Mouse (Mus musculus) kidney, embryonic 16.5 days (tissue): ENCODE results near the gene Cyb561d2. TPM values are rescaled to one million over a fixed set of nuclear protein-coding genes. Genes with fewer than 3 reads are reported as not detected.

Experiments used
- ATAC-seq: fragments of 200-750 bp; cut with Nextera tagmentation; 2 replicates; pipeline ENCODE4 v1.8.0; 2017; ENCODE audit warnings: moderate TSS enrichment; ENCODE audit not compliant: low FRiP score, low TSS enrichment
- H3K27ac ChIP-seq: fragments of 300-500 bp; sonication (generic); 2 replicates; pipeline ENCODE4 v1.5.1; 2014; ENCODE audit warnings: low read length
- H3K27me3 ChIP-seq: fragments of 300-500 bp; sonication (generic); 2 replicates; pipeline ENCODE4 v1.6.1; 2014; ENCODE audit warnings: low read length, control low read depth, mixed read lengths; ENCODE audit not compliant: insufficient read depth
- H3K36me3 ChIP-seq: fragments of 300-500 bp; sonication (generic); 2 replicates; pipeline ENCODE4 v1.6.1; 2014; ENCODE audit warnings: low read length, control low read depth, mixed read lengths; ENCODE audit not compliant: insufficient read depth
- H3K4me1 ChIP-seq: fragments of 300-500 bp; sonication (generic); 2 replicates; pipeline ENCODE4 v1.6.1; 2014; ENCODE audit warnings: low read length, control low read depth, mixed read lengths; ENCODE audit not compliant: insufficient read depth
- H3K4me2 ChIP-seq: fragments of 300-500 bp; sonication (generic); replicated peaks from 2 replicates; pipeline ENCODE4 v1.6.1; 2014; ENCODE audit warnings: low read depth, low read length
- H3K4me3 ChIP-seq: fragments of 300-500 bp; sonication (generic); 2 replicates; pipeline ENCODE4 v1.5.1; 2014; ENCODE audit warnings: mild to moderate bottlenecking, low read length
- H3K9ac ChIP-seq: fragments of 300-500 bp; sonication (generic); replicated peaks from 2 replicates; pipeline ENCODE4 v1.6.1; 2014; ENCODE audit warnings: low read length
- H3K9me3 ChIP-seq: fragments of 300-500 bp; sonication (generic); 2 replicates; pipeline ENCODE4 v1.6.1; 2016; ENCODE audit warnings: low read length, control low read depth
- WGBS: fragments of 180-500 bp; shearing (Covaris S2); extraction: QIAGEN DNeasy Blood & Tissue Kit; methylation state at CpG from one replicate; pipeline ENCODE4 v1.1.7; 2014; 5-methylcytosine and 5-hydroxymethylcytosine counted together
- polyA plus RNA-seq: library from polyadenylated mRNA; unstranded; fragments of >200 nt; fragmentation: Nextera tagmentation; extraction: Ambion mirVana; gene quantifications from 2 replicates; pipeline ENCODE4 v1.2.1, GENCODE M21; 2015

Gene Cyb561d2
- polyA plus RNA-seq, 1 experiment from 2014 or later = 39.0 TPM

GRCm38 (mm10) chr9:107572327-107572662, 30.3 kb upstream of the Cyb561d2 start:
- no peaks in the 10 kb centered on the region for H3K9me3 ChIP-seq
- no peak overlapping the region for H3K4me3 ChIP-seq
- no peaks in the 10 kb centered on the region for H3K27me3 ChIP-seq
- H3K9ac ChIP-seq = no peak overlapping the region
- no peak overlapping the region for H3K4me2 ChIP-seq
- no peak overlapping the region for H3K27ac ChIP-seq
- WGBS = 96% methylated on average over 2 of the region's 2 CpGs
- peaks cover 47% of the 10 kb centered on the region for H3K4me1 ChIP-seq
- ATAC-seq = no peak
- H3K36me3 ChIP-seq = peaks cover 42% of the 10 kb centered on the region

DNA sequence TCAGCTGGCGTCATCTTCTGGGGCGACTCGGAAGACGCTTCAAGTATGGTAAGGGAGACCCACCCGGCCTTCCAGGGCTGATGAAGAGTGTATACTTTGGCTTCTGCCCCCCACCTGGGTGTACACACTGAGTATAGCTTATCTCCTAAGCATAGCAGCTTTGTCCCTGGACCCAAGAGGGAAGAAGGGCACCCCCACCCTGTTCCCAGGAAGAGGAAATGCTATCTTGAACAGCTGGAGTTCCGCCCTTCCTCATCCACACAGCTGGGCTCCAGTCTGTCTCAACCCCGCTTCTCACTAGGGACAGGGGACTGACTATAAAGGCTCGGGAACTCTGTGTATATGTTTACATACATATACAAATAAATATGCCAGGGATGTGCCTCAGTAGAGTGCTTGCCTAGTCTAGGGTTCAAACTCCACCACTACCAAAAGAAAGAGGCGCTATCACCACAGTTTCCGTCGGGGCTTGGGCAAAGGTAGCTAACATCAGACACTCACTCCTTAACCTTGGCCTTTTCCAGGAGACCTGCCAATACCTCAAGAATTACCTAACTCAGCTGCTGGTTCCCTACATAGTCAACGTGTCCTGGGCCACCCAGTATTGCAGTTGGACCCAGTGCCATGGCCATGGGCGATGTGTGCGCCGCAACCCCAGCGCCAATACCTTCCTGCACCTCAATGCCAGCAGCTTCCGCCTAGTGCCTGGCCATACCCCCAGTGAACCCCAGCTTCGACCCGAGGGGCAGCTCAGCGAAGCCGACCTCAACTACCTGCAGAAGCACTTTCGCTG, 29.7 kb upstream of the Cyb561d2 start:
- Histone ChIP-seq H3K4me2 (peak overlapping the region; percentile 58), H3K9ac (no peak overlapping the region), H3K4me1 (peaks cover 47% of the 10 kb centered on the region), H3K4me3 (0 out of 2 replicates have a peak overlapping the region, but pooled peaks have one; percentile 2), H3K36me3 (peaks cover 42% of the 10 kb centered on the region), H3K9me3 (no peaks in the 10 kb centered on the region), H3K27me3 (no peaks in the 10 kb centered on the region), H3K27ac (no peak overlapping the region)
- ATAC-seq = no peak
- 90% methylated on average over 22 of the region's 22 CpGs for WGBS

DNA sequence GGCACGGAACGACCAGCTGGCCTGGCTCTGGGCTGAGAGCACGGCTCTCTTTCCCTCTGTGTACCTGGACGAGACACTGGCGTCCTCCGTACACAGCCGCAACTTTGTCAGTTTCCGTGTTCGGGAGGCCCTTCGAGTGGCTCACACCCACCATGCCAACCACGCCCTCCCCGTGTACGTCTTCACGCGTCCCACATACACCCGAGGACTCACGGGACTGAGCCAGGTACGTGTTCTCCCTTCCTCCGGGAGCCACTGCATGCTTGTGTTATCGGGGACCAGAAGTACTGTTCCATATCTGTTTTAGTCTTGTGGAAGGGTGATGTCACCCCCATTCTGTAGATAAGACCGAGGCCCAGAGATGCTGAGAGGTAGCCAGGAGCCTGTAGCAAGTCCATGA, 28.9 kb upstream of the Cyb561d2 start:
- Histone ChIP-seq H3K27me3 (no peaks in the 10 kb centered on the region), H3K27ac (no peak overlapping the region), H3K4me3 (peak overlapping the region; percentile 87), H3K9me3 (no peaks in the 10 kb centered on the region), H3K4me2 (peak overlapping the region; percentile 58), H3K36me3 (peaks cover 42% of the 10 kb centered on the region), H3K4me1 (peaks cover 43% of the 10 kb centered on the region), H3K9ac (peak overlapping the region; percentile 85)
- 89% methylated on average over 21 of the region's 21 CpGs for WGBS
- ATAC-seq = no peak

GRCm38 (mm10) chr9:107570016-107570415, 28.0 kb upstream of the Cyb561d2 start:
- Histone ChIP-seq H3K4me3 (peak overlapping the region; percentile 87), H3K27me3 (no peaks in the 10 kb centered on the region), H3K36me3 (peaks cover 43% of the 10 kb centered on the region), H3K4me2 (peak overlapping the region; percentile 58), H3K9me3 (no peaks in the 10 kb centered on the region), H3K9ac (peak overlapping the region; percentile 85), H3K27ac (peak overlapping the region; percentile 96; the same call in 1 of the 2 replicates), H3K4me1 (peaks cover 39% of the 10 kb centered on the region)
- whole genome bisulfite sequencing = 34% methylated on average over 13 of the region's 13 CpGs
- ATAC-seq = no peak

DNA sequence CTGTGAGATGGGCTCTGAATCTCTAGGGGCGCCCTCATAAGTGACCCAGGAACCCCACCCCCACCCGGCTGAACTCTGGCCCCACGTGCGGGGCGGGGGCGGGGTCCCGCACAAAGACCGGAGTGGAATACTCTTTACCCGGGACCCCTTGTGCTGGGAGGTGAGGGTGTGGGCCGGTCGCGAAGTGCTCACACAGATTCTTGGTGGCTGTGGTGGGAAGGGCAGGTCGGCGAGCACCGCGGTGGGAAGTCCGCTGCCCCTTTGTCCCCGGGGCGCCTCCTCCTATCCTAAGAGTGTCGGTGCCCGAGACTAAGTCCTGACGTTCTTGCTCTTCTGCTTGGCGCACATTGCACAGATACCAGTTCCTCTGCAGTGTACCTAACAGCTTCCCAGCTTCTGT, 27.3 kb upstream of the Cyb561d2 start:
- Histone ChIP-seq H3K27ac (peak overlapping the region; percentile 96), H3K36me3 (peaks cover 43% of the 10 kb centered on the region), H3K4me3 (peak overlapping the region; percentile 87), H3K4me2 (peak overlapping the region; percentile 58), H3K4me1 (peaks cover 45% of the 10 kb centered on the region), H3K9ac (peak overlapping the region; percentile 85), H3K9me3 (no peaks in the 10 kb centered on the region), H3K27me3 (no peaks in the 10 kb centered on the region)
- ATAC-seq = no peak; the same call in none of the 2 replicates
- 1% methylated on average over 23 of the region's 23 CpGs for WGBS

- ATAC-seq = peak; percentile 80
- under 1% methylated on average over 41 of the region's 41 CpGs for WGBS
- Histone ChIP-seq H3K9ac (peak overlapping the region; percentile 85), H3K4me1 (peaks cover 52% of the 10 kb centered on the region), H3K4me3 (peak overlapping the region; percentile 87), H3K4me2 (peak overlapping the region; percentile 58), H3K9me3 (no peaks in the 10 kb centered on the region), H3K36me3 (peaks cover 39% of the 10 kb centered on the region), H3K27ac (peak overlapping the region; percentile 96), H3K27me3 (no peaks in the 10 kb centered on the region)
Observed at GRCm38 (mm10) chr9:107568331-107569261, 26.6 kb upstream of the Cyb561d2 start.

- no peaks in the 10 kb centered on the region for H3K9me3 ChIP-seq
- H3K4me3 ChIP-seq = peak within 1 kb of the TSS; percentile 87
- H3K27ac ChIP-seq = peak within 1 kb of the TSS; percentile 96
- H3K4me2 ChIP-seq = peak within 1 kb of the TSS; percentile 58
- 6% methylated on average over 18 of the region's 18 CpGs for WGBS
- no peak for ATAC-seq
- peaks cover 32% of the 10 kb centered on the region for H3K36me3 ChIP-seq
- peaks cover 54% of the 10 kb centered on the region for H3K4me1 ChIP-seq
- H3K27me3 ChIP-seq = no peaks in the 10 kb centered on the region
- H3K9ac ChIP-seq = peak within 1 kb of the TSS; percentile 85
Observed at GRCm38 (mm10) chr9:107567702-107568319, 25.8 kb upstream of the Cyb561d2 start, which contains the start of gene Hyal2. Hyal2 (plus strand) TSS chr9:107567945.

DNA sequence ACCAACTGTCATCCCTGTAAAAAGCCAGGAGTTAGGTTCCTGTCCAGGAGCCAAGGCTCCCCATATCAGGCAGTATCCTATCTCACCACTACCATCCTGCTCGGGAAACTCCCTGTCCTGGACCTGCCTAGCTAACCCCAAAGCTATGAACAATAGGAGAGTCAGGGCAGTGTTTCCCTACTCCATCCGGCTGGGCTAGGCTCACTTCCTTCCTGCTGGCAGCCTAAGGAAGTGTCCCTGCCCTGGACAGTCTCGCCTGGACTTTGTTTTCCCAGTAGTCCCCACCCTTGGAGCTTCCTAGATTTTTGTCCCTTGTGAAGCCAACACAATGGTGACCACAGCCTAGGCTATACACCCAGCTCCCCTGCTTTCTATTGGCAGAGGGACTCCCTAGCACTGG, 24.9 kb upstream of the Cyb561d2 start:
- ATAC-seq = peak; percentile 32

GRCm38 (mm10) chr9:107566041-107566709, 24.2 kb upstream of the Cyb561d2 start:
- H3K9ac ChIP-seq = peak overlapping the region; percentile 29; the same call in 1 of the 2 replicates
- no peaks in the 10 kb centered on the region for H3K9me3 ChIP-seq
- H3K4me2 ChIP-seq = peak overlapping the region; percentile 58
- H3K36me3 ChIP-seq = peaks cover 27% of the 10 kb centered on the region
- H3K4me3 ChIP-seq = peak overlapping the region; percentile 22
- WGBS = 54% methylated on average over 15 of the region's 15 CpGs
- peaks cover 54% of the 10 kb centered on the region for H3K4me1 ChIP-seq
- ATAC-seq = no peak
- no peaks in the 10 kb centered on the region for H3K27me3 ChIP-seq
- peak overlapping the region; percentile 96 for H3K27ac ChIP-seq

More for the DNA sequence above, 24.9 kb upstream of the Cyb561d2 start:
- Histone ChIP-seq H3K9me3 (no peaks in the 10 kb centered on the region), H3K4me1 (peaks cover 58% of the 10 kb centered on the region), H3K27me3 (no peaks in the 10 kb centered on the region), H3K27ac (peak overlapping the region; percentile 96), H3K9ac (peak overlapping the region; percentile 29; the same call in 1 of the 2 replicates), H3K4me2 (peak overlapping the region; percentile 58), H3K36me3 (peaks cover 27% of the 10 kb centered on the region), H3K4me3 (no peak overlapping the region)
- 65% methylated on average over 3 of the region's 3 CpGs for WGBS
